Mouse (Mus musculus): ENCODE results near the gene Golgb1. TPM values are rescaled to one million over a fixed set of nuclear protein-coding genes. Genes with fewer than 3 reads are reported as not detected.

The Golgb1 gene
- polyA plus RNA-seq (2014; fragmentation: Illumina TruSeq; extraction: RNeasy Lipid Tissue Mini Kit (QIAGEN cat#74804); ENCODE audit: low replicate concordance), result 19.4 TPM

DNA sequence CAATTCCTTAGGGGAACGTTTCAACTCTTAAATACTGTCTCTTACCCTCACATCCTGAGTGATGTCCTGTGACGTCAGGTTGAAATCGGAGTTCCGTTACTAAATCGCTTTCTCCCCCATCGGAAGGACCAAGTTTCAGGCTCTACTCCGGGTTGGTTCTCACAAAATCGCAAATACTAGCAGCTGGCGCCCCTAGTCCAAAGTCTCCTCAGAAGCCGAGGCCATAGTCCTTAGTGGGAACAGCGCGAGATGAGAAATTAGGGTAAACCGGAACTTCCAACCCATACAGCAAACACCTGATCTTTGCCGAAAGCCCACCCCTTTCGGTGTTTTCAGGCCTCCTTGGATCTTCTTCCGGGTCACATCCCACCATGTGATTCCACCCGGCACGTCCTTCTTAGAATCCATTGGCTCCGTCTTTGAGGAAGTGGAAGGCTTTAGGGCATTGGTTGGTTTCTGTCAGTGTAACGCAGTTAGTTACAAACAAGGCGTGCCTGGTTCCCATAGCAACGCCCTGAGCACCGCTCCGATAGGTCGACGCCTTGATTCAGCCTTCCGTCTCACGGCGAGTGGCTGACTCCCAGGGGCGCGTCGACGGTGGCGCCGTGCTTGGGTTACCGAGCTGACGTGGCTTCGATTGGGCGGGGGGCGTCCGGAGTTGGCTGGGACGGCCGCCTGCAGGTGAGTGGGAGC lies at the start of gene Golgb1, which contains the start of gene Eaf2:
TSS of gene Golgb1 (plus strand) at position 558 of the 693 bp plus-strand sequence.
TSS of gene Eaf2 (minus strand) at position 421 of the 693 bp plus-strand sequence.

DNA sequence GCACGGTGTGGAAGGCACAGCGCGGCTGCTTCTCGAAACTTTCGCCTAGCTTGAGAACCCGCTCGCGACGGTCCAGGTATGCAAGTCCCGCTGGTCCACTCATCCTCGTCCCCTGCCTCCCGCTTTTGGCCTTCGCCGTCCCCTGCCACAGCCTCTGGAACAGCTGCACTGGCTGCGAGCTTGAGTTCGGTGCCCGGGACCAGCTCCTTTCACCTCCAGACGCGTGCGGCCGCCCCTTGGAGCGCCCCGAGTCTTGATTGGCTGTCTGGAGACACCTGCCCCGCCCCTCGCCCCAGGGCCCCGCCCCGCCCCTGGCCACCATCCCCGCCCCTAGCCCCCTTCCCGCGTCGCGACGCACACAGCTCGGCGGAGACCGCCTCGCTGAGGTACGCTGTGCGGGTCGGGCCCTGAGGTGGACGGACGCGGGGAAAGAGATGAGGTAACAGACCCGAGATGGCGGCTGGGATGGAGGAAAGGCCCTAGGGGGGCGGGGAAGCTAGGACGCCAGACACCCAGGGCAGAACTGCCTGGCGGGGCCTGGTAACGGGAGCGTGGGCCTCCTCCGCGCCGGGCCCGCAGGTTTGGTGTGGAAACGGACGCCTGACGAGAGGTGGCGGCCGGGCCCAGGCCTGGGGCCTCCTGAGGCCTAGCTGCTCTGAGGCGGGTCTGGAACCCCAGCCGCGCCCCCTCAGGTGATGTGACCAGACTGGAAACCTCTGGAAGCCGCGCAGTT lies 46.7 kb upstream of the Golgb1 start, which contains the start of gene Iqcb1:
TSS of gene Iqcb1 (plus strand) at position 332 of the 733 bp plus-strand sequence.

DNA sequence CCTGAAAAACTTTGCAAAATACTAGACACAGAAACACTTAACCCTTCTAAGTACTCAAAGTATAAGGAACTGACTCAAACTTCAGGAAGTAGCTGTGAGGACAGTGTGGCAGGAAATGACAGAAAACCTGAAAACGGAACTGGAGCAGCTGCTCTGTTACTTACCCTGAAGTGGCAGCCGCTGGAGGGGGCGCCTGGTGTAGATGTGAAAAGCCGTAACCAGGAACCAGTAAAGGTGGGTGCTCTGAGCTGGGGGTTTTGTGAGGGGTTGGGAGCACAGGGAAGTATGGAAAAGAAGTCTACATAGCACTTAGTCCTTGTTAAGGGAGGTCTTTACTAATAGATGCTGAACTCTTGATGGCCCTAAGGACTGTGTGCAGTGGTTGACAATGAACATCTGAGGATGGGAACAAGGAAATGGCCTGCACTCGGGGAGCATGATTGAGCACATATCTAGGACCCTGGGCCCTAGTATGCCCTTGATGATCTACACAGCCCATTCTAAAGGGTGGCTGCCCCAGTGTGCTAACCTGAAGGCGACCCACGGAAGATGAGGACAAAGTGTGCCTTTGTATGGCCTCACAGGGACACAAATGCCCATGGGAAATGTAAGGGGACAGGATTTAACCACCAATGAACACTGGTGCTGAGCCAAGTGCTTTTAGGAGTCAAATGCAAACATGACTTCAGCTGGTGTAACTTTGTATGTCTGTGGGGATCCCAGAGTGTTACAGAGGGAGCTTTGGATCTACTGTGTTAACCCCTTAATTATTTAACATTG lies 60.1 kb downstream of the Golgb1 start, which contains the start of gene Hcls1:
TSS of gene Hcls1 (plus strand) at position 143 of the 780 bp plus-strand sequence.

Other genes with a start within 250 kb of the Golgb1 start
- 11.5 TPM for gene Cd86, start 209.1 kb upstream of the Golgb1 start, polyA plus RNA-seq (2014; fragmentation: Illumina TruSeq; extraction: RNeasy Lipid Tissue Mini Kit (QIAGEN cat#74804); ENCODE audit: low replicate concordance)
- 1.6 TPM for gene Ildr1, start 181.2 kb upstream of the Golgb1 start, polyA plus RNA-seq (2014; fragmentation: Illumina TruSeq; extraction: RNeasy Lipid Tissue Mini Kit (QIAGEN cat#74804); ENCODE audit: low replicate concordance)
- 51.6 TPM for gene Slc15a2, start 90.2 kb upstream of the Golgb1 start, polyA plus RNA-seq (2014; fragmentation: Illumina TruSeq; extraction: RNeasy Lipid Tissue Mini Kit (QIAGEN cat#74804); ENCODE audit: low replicate concordance)
- 8.2 TPM for gene Iqcb1, start 46.8 kb upstream of the Golgb1 start, polyA plus RNA-seq (2014; fragmentation: Illumina TruSeq; extraction: RNeasy Lipid Tissue Mini Kit (QIAGEN cat#74804); ENCODE audit: low replicate concordance)
- gene Eaf2, start 137 bp upstream of the Golgb1 start, polyA plus RNA-seq (2014; fragmentation: Illumina TruSeq; extraction: RNeasy Lipid Tissue Mini Kit (QIAGEN cat#74804); ENCODE audit: low replicate concordance), result 4.5 TPM
- gene Hcls1, start 59.8 kb downstream of the Golgb1 start, polyA plus RNA-seq (2014; fragmentation: Illumina TruSeq; extraction: RNeasy Lipid Tissue Mini Kit (QIAGEN cat#74804); ENCODE audit: low replicate concordance), result 1.5 TPM
- not detected for gene Fbxo40, start 115.3 kb downstream of the Golgb1 start, polyA plus RNA-seq (2014; fragmentation: Illumina TruSeq; extraction: RNeasy Lipid Tissue Mini Kit (QIAGEN cat#74804); ENCODE audit: low replicate concordance)
- gene Polq, start 136.6 kb downstream of the Golgb1 start, polyA plus RNA-seq (2014; fragmentation: Illumina TruSeq; extraction: RNeasy Lipid Tissue Mini Kit (QIAGEN cat#74804); ENCODE audit: low replicate concordance), result 4.6 TPM